Mouse (Mus musculus): ENCODE data around the gene Gpr158.

- no peak for TF ChIP-seq CTCF (IDR thresholded peaks at IDR 0.05; ENCODE audit: low read depth)
- TF ChIP-seq EP300 (IDR thresholded peaks at IDR 0.05; ENCODE audit: low read depth): no peak
Observed at GRCm38 (mm10) chr2:21799616-21800015, 432.3 kb downstream of the Gpr158 start.

Measured in heart, postnatal 0 days (tissue).